Mouse (Mus musculus): ENCODE results near the gene Cxcl15. TPM values are rescaled to one million over a fixed set of nuclear protein-coding genes. Genes with fewer than 3 reads are reported as not detected.

Cxcl15 gene
- 0.85 and 3.5 TPM in 2 replicates for polyA plus RNA-seq (2011; ENCODE audit: insufficient read length, low read depth, missing spikeins)

DNA sequence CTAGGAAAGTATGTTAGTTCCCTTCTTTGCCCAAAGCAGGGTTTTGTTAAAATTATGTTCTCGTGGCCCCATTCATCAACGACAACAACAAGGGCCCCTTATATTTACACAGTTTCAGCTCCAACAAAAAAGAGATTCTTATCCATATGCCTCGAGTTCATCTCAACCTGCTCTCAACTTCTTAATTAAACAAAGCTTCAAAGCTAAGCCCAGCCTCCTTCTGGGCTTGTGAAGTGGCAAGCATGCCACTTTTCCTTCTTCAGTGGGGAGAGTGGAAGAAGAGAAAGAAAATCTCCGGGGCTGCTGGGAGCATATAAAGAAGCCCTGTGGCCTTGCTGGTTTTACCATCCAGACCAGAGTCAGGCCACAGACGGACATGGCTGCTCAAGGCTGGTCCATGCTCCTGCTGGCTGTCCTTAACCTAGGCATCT, at the start of gene Cxcl15:
Gene Cxcl15, plus strand, starts transcription at position 340 of the 431 bp plus-strand sequence.
- no peak within 1 kb of the TSS for H3K4me3 ChIP-seq (ENCODE audit: insufficient read depth, low read length)
- H3K4me1 ChIP-seq (ENCODE audit: control insufficient read depth, insufficient read depth, low read length): no peaks in the 10 kb centered on the region
- TF ChIP-seq POLR2A (IDR thresholded peaks at IDR 0.05; ENCODE audit: low read depth, low read length): no peak
- no peak for TF ChIP-seq CTCF (IDR thresholded peaks at IDR 0.05; ENCODE audit: borderline replicate concordance, insufficient read depth, low read length)
- H3K27ac ChIP-seq (ENCODE audit: insufficient read depth, low read length): no peak within 1 kb of the TSS

DNA sequence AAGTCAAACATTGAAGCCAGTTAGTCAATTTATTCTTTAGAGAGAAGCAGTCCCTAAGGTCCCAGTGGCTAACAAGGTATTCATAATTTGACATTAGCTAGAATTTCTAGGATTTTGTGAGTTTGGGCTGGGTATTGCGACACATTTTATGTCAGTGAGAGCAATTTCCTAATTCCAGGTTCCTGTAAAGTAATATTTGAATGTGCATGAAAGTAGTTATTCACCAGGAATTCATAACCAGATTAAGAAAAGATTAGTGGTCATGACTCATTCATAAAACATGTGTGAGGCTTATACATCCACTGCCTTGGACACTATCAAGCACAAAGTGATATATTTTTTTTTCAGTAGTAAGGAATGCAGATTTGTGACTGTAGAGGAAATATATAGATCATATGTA, 40.4 kb upstream of the Cxcl15 start:
- Histone ChIP-seq H3K4me1 (ENCODE audit: control insufficient read depth, insufficient read depth, low read length) (peaks cover 8% of the 10 kb centered on the region), H3K4me3 (ENCODE audit: insufficient read depth, low read length) (no peak overlapping the region), H3K27ac (ENCODE audit: insufficient read depth, low read length) (no peak overlapping the region)
- TF ChIP-seq POLR2A (IDR thresholded peaks at IDR 0.05; ENCODE audit: low read depth, low read length) (no peak), CTCF (IDR thresholded peaks at IDR 0.05; ENCODE audit: borderline replicate concordance, insufficient read depth, low read length) (no peak)

DNA sequence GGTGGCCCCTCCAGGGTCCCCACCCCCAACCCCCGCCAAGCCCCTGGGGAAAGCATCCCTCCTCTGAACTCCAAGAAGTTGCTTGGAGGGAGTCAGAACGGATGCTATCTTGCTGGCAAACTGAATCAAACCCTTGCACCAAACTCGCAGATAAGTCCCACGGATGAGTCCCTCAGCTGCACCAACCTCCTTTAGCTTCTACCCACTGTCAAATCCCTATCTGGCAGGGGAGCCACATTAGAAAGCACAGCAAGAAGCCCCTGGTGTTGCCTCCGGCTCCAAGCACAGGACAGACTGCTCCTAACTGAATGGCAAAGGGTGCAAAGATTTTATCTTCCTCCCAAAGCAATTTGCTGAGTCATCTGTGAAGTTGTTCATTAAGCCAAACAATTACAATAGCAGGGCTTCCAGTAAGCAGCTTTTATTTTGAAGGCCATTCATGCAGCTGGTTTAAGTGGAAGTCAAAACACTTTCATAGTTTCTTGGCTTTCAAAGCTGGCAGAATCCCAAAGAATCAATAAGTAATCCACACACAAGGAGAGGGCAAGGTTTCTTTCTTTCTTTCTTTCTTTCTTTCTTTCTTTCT, 36.2 kb upstream of the Cxcl15 start:
- Histone ChIP-seq H3K27ac (ENCODE audit: insufficient read depth, low read length) (peak overlapping the region; percentile 45), H3K4me3 (ENCODE audit: insufficient read depth, low read length) (no peak overlapping the region), H3K4me1 (ENCODE audit: control insufficient read depth, insufficient read depth, low read length) (peaks cover 5% of the 10 kb centered on the region)
- TF ChIP-seq CTCF (IDR thresholded peaks at IDR 0.05; ENCODE audit: borderline replicate concordance, insufficient read depth, low read length) (no peak), POLR2A (IDR thresholded peaks at IDR 0.05; ENCODE audit: low read depth, low read length) (0 out of 2 replicates have a peak, but pooled peaks have one; percentile 11)

DNA sequence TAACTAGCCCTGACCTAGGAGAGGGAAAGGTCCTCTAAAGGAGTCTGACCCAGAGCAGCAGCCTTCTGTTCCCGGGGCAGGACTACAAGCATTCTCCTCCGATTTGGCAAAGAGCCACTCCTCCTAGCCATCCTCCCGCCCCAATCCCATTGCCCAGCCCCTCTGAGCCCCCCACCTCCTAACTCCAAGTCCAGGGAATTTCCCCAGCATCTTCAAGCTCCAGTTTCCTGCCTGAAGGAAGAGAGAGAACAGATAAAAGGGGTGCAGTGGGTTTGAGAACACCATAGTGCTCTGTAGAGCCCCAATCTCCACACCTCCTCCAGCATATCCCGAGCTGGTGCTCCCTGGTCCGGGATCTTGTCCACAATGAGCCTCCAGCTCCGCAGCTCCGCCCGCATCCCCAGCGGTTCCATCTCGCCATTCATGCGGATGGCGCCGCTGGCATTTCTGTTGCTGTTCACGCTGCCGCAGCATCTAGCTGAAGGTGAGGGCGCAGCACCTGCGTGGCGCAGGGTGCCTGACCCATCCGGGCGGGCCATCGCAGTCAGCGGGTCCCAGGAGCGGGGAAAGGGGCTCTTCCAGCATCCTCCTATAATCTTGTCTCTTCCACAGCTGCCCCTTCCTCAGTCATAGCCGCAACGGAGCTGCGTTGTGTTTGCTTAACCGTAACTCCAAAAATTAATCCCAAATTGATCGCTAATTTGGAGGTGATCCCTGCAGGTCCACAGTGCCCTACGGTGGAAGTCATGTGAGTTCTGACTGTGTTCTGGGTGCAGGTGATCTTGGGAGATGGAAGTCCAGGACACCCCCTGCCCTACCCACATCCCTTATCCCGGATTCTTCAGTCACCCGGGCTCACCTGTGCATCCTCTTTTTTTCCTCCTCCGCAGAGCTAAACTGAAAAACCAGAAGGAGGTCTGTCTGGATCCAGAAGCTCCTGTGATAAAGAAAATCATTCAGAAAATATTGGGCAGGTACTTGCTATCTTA, 35.0 kb upstream of the Cxcl15 start, which contains the start of gene Cxcl5:
Gene Cxcl5, plus strand, starts transcription at position 284 of the 989 bp plus-strand sequence.
- Histone ChIP-seq H3K27ac (ENCODE audit: insufficient read depth, low read length) (peak within 1 kb of the TSS; percentile 78), H3K4me1 (ENCODE audit: control insufficient read depth, insufficient read depth, low read length) (peaks cover 9% of the 10 kb centered on the region), H3K4me3 (ENCODE audit: insufficient read depth, low read length) (peak within 1 kb of the TSS; percentile 3; the same call in 1 of the 2 replicates)
- TF ChIP-seq POLR2A (IDR thresholded peaks at IDR 0.05; ENCODE audit: low read depth, low read length) (peak; percentile 58), CTCF (IDR thresholded peaks at IDR 0.05; ENCODE audit: borderline replicate concordance, insufficient read depth, low read length) (no peak)

DNA sequence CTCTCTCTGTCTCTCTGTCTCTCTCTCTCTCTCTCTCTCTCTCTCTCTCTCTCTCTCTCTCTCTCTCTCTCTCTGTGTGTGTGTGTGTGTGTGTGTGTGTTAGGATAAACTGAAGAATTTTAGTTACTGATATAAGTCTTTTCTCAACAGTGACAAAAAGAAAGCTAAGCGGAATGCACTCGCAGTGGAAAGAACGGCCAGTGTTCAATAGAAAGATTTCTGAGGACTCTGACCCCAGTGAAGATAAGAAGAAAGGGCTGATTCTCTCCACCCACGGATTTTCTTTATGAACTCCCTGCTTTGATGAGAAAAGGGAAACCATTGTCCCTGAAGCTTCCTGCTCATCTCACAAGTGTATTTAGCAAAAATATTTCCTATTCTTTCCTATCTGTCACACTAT, 34.0 kb upstream of the Cxcl15 start:
- no peak overlapping the region for H3K4me3 ChIP-seq (ENCODE audit: insufficient read depth, low read length)
- no peak for TF ChIP-seq CTCF (IDR thresholded peaks at IDR 0.05; ENCODE audit: borderline replicate concordance, insufficient read depth, low read length)
- 0 out of 2 replicates have a peak, but pooled peaks have one; percentile 34 for TF ChIP-seq POLR2A (IDR thresholded peaks at IDR 0.05; ENCODE audit: low read depth, low read length)
- H3K27ac ChIP-seq (ENCODE audit: insufficient read depth, low read length): peak overlapping the region; percentile 45
- peaks cover 13% of the 10 kb centered on the region; the same call in 1 of the 2 replicates for H3K4me1 ChIP-seq (ENCODE audit: control insufficient read depth, insufficient read depth, low read length)

DNA sequence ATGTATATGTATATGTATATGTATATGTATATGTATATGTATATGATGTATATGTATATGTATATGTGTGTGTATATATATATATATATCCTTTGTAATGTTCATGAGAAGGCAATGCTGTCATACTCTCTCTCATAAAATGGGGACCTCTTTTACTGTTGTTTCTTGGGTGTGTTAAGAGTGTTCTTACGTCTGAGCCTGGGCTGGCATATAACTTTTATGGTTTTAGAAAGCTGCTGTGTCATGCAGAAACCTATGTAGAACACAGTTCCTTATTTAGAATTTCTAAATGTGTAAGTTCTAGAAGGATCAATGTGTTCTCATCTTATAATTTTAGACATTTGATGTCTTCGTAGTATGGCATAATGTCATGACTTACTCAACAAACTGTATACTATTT, 33.5 kb upstream of the Cxcl15 start:
- H3K4me3 ChIP-seq (ENCODE audit: insufficient read depth, low read length): no peak overlapping the region
- TF ChIP-seq POLR2A (IDR thresholded peaks at IDR 0.05; ENCODE audit: low read depth, low read length): no peak
- no peak for TF ChIP-seq CTCF (IDR thresholded peaks at IDR 0.05; ENCODE audit: borderline replicate concordance, insufficient read depth, low read length)
- H3K4me1 ChIP-seq (ENCODE audit: control insufficient read depth, insufficient read depth, low read length): peaks cover 15% of the 10 kb centered on the region; the same call in 1 of the 2 replicates
- H3K27ac ChIP-seq (ENCODE audit: insufficient read depth, low read length): no peak overlapping the region

DNA sequence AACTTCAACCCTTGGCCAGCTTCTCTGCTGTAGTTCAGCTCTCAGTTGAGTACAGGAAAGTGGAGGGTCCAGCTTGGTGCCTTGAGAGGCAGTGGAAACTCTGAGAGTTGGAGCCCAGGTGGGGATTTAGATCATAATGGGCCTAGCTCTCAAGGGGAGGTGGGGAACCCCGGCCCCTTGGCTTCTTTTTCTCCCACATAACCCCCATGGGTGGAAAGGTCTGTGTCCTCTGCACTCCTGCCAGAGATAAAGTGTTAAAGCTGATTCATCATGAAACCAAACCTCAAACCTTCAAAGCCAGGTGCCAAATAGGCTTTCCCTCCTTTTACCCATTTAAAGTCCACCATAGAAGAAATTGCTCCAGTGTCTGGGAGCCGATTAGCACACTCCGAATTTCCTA, 32.5 kb upstream of the Cxcl15 start:
- TF ChIP-seq CTCF (IDR thresholded peaks at IDR 0.05; ENCODE audit: borderline replicate concordance, insufficient read depth, low read length) (no peak), POLR2A (IDR thresholded peaks at IDR 0.05; ENCODE audit: low read depth, low read length) (peak; percentile 51; the same call in 1 of the 2 replicates)
- Histone ChIP-seq H3K4me1 (ENCODE audit: control insufficient read depth, insufficient read depth, low read length) (peaks cover 16% of the 10 kb centered on the region; the same call in 1 of the 2 replicates), H3K27ac (ENCODE audit: insufficient read depth, low read length) (peak overlapping the region; percentile 65; the same call in 1 of the 2 replicates), H3K4me3 (ENCODE audit: insufficient read depth, low read length) (no peak overlapping the region)

DNA sequence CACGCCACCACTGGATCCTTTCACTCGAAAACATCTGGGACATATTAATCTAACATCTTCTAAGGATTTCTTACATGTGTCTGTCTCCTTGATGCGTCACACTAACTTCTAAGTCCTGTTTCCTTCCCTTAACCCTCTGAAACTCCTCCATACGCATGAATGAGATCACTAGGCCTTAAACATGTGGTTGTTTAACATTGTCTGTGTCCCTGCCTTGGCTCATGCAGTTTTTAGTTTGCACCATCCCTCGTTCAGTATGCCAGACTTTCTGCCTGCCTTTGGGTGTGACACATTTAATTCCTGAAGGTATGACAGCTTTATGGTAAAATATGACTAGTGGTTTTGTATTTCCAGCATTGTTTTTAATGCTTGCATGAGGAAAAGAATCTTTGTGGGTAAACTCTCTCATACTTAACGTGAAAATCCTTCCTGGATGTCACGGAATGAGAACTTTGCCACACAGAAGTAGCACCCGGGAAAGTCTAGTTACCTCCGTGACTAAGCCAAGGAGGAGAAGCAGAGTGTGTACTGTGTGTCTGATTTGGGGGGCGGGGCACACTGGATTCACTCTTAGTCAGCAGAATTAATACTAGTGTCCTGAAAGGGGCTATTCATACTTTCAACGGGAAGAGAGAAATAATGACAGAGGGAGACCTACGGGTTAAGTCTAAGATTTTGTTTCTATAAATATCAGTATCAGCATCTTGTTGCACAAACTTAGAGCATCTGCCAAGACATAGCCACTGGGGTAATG, 30.2 kb upstream of the Cxcl15 start:
- no peak overlapping the region for H3K4me3 ChIP-seq (ENCODE audit: insufficient read depth, low read length)
- TF ChIP-seq POLR2A (IDR thresholded peaks at IDR 0.05; ENCODE audit: low read depth, low read length): no peak; the same call in 1 of the 2 replicates
- H3K27ac ChIP-seq (ENCODE audit: insufficient read depth, low read length): peak overlapping the region; percentile 91
- peaks cover 13% of the 10 kb centered on the region; the same call in 1 of the 2 replicates for H3K4me1 ChIP-seq (ENCODE audit: control insufficient read depth, insufficient read depth, low read length)

Measured in embryonic fibroblast, embryonic 13.5 days (primary cell).